In genomic region chr11:102464901-102465300, GRCm38 (mm10) we compare ENCODE assay signal across 29 mouse cellular contexts. TPM values are rescaled to one million over a fixed set of nuclear protein-coding genes. Genes with fewer than 3 reads are reported as not detected.
"Had no signal": no experiment of that assay in that cellular context is flagged by ENCODE, and none has a peak within 500 bp of the region (broad histone marks: within the 10 kb centered on the region; RNA-seq: fewer than 3 reads in every experiment).

No protein-coding gene starts in this region.

- H3K27me3 ChIP-seq: lung, embryonic 15.5 days; midbrain, embryonic 15.5 days had no signal

- DNase-seq: left cerebral cortex, postnatal 4 days; liver; liver, embryonic 13.5 days; liver, postnatal 0 days; lung, adult 18-20 months; lung, adult 2 months; lung, embryonic 14.5 days; lung, postnatal 10 days; lung, postnatal 14 days; lung, postnatal 36 days; lung, postnatal 4 days; midbrain, embryonic 14.5 days had no signal

- H3K36me3 ChIP-seq: limb, embryonic 10.5 days; limb, embryonic 12.5 days; limb, embryonic 13.5 days; limb, embryonic 15.5 days; liver, embryonic 12.5 days; liver, embryonic 13.5 days; liver, embryonic 15.5 days; lung, embryonic 15.5 days; midbrain, embryonic 10.5 days; midbrain, embryonic 12.5 days; midbrain, embryonic 13.5 days; midbrain, embryonic 15.5 days; neural tube, embryonic 12.5 days had no signal

- H3K4me3 ChIP-seq: limb, embryonic 12.5 days; limb, embryonic 13.5 days; limb, embryonic 15.5 days; liver, embryonic 12.5 days; liver, embryonic 13.5 days; liver, embryonic 15.5 days; lung, embryonic 15.5 days; midbrain, embryonic 12.5 days; midbrain, embryonic 13.5 days; midbrain, embryonic 15.5 days; neural tube, embryonic 12.5 days had no signal

- H3K9me3 ChIP-seq: limb, embryonic 10.5 days; limb, embryonic 12.5 days; limb, embryonic 13.5 days; limb, embryonic 15.5 days; liver, embryonic 12.5 days; liver, embryonic 13.5 days; liver, embryonic 15.5 days; lung, embryonic 15.5 days; midbrain, embryonic 10.5 days; midbrain, embryonic 12.5 days; midbrain, embryonic 13.5 days; midbrain, embryonic 15.5 days; neural tube, embryonic 12.5 days had no signal

- ATAC-seq: liver, embryonic 12.5 days; liver, postnatal 0 days; lung, postnatal 0 days; midbrain, embryonic 13.5 days; midbrain, embryonic 15.5 days; midbrain, embryonic 16.5 days had no signal

- H3K27ac ChIP-seq: limb, embryonic 10.5 days; limb, embryonic 12.5 days; limb, embryonic 13.5 days; limb, embryonic 15.5 days; liver, embryonic 12.5 days; liver, embryonic 13.5 days; liver, embryonic 14.5 days; liver, embryonic 15.5 days; lung, embryonic 15.5 days; macrophage; midbrain, embryonic 12.5 days; midbrain, embryonic 13.5 days; midbrain, embryonic 15.5 days; neural tube, embryonic 12.5 days had no signal

RNA-seq across cellular contexts. Expression of gene Fam171a2, which starts 17.4 kb away (rescaled TPM):
- total RNA-seq: monocyte, adult 5-6 weeks had no signal
- polyA plus RNA-seq: macrophage had no signal
